Mouse (Mus musculus) bone marrow macrophage, adult 2 months (primary cell): ENCODE measurements around the gene 4930432K21Rik.

Experiments
- CTCF ChIP-seq: IDR thresholded peaks from 2 replicates; pipeline ENCODE4 v1.5.1; 2012; ENCODE audit warnings: low read depth, mild to moderate bottlenecking, low read length, moderate library complexity
- POLR2A ChIP-seq: IDR thresholded peaks from 2 replicates; pipeline ENCODE4 v1.6.1; 2012; ENCODE audit warnings: mild to moderate bottlenecking, low read depth, low read length, borderline replicate concordance

GRCm38 (mm10) chr8:84126742-84127141 is 21.1 kb upstream of the 4930432K21Rik start:
- no peak for TF ChIP-seq CTCF
- TF ChIP-seq POLR2A, result no peak
